Mouse (Mus musculus) cerebellum, adult 9-11 months (tissue): Measurements from ENCODE around the gene Aars2.
A peak's percentile ranks its signal among the peaks of the same experiment; 100 is the strongest.

Source experiments
- DNase-seq: peaks from one replicate; pipeline ENCODE4 v3.0.0; 2022

The Aars2 gene

GRCm38 (mm10) chr17:45544001-45544872 is 37.6 kb downstream of the Aars2 start:
- peak; percentile 78 for DNase-seq

- DNase-seq = peak; percentile 73
Observed at GRCm38 (mm10) chr17:45544873-45545277, 38.2 kb downstream of the Aars2 start.

DNA sequence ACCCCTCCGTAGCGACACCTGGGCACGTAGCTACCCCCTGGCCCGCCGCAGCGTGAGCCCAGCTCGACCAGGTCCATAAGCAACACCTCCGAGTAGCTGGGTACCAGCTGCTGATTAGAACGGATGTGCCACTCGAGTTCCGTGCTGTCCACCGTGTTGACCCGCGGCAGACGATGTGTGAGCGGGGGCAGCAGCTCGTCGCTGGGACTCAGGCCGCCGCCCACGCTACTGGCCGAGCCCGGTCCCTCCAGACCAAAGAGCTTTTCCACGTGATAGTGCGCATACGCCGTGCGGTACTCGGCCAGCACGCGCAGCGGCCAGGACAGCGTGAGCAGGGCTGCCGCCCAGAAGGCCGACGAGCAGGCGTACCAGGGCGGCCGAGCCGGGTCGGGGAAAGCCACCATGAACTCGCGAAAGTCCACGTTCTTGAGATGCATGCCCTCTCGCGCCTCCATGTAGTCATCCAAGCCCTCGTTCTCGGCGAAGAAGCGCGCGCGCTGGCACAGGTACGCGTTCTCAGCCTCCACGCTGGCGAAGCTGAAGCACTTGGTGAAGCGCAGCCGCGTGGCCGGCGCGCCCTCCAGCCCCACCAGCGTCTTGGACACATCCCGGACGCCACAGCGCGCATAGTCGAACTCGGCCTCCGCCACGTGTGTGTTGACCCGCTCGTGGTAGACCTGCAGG is 38.8 kb downstream of the Aars2 start:
- peak; percentile 69 for DNase-seq

DNA sequence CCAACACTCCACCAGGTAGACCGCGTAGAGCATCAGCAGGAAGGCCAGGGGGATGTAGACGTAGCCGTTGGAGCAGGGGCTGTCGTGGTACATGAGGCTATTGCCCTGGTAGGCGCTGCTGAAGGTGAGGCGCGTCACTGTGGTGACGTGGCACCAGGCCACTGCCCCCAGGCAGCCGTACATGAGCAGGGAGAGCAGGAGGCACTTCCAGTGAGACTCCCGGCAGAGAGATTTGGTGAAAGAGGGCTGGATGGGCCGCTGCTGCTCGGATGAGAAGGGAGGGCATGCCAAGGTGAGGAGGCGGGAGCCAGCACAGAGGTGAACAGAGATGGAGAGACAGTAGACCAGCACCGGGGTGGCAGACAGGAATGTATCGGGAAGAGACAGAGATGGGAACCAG is 40.3 kb downstream of the Aars2 start:
- peak; percentile 85 for DNase-seq

- DNase-seq = peak; percentile 74
Observed at GRCm38 (mm10) chr17:45547461-45548190, 41.0 kb downstream of the Aars2 start.

DNA sequence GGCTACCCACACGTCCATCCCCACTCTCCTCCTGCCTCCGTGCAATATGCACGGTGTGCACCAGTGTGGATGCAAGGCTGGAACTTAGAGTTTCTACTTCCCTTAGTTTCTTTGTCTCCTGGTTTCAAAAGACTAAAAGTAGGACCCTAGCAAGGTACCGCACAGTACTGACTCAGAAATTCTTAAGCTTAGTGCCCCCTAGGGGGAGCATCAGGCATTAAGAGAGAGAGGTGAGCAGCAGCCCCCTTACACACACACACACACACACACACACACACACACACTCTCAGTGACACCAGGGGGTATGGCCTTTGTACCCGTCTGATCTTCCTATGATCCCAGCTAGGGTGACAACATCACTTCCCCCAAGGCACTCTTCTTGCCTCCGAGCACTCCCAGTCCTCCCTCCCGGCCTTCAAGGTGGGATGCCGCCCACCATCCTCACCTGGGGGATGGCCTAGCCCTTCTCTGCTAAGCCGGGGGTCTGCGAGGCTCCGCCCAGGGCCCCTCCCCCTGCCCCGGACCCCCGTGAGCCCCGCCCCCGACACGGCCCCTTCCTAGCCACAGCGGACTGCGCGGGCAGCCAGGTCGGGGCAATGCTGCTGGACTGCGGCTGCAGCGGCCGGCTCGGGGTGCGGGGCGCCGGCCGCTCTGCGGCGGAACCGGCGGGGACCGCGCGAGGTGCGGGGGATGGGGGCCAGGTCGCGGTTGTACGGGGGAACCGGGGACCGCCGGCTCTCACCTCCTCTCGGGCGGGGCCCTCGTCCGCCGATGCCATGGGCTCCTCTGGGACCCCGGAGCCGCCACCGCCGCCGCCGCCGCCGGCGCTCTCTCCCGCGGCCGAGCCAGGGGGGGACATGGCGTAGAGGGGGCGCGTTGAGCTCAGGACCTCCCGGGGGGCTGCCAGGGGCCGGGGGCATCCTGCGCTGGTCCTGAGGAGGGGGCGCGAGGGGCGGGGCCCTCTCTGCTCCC is 42.2 kb downstream of the Aars2 start:
- peak; percentile 86 for DNase-seq

- peak; percentile 81 for DNase-seq
Observed at GRCm38 (mm10) chr17:45549617-45550181, 43.1 kb downstream of the Aars2 start, which contains the start of gene Tmem151b. Gene Tmem151b (minus strand): TSS chr17:45549677.

DNA sequence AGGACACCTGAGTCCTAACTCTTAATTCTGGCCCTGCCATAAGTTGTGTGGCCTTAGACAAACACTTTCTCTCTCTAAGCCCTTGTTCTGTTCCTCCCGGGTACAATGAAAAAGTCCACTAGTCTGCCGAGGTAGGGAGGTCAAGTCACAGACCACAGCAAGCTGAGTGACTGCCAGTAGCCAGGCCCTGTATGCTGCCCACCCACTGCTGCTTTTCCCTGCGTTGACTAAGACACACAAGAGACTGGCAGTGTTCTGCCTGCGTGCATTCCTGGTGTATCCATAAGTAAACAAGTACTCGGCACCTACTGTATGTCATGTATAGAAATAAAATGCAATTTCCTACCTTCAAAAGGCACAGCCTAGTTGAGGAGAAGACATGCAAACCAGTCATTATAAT is 43.6 kb downstream of the Aars2 start:
- DNase-seq = peak; percentile 65

GRCm38 (mm10) chr17:45551249-45551796 is 44.7 kb downstream of the Aars2 start:
- DNase-seq = peak; percentile 52

- DNase-seq = peak; percentile 87
Observed at GRCm38 (mm10) chr17:45551816-45552451, 45.3 kb downstream of the Aars2 start.

DNA sequence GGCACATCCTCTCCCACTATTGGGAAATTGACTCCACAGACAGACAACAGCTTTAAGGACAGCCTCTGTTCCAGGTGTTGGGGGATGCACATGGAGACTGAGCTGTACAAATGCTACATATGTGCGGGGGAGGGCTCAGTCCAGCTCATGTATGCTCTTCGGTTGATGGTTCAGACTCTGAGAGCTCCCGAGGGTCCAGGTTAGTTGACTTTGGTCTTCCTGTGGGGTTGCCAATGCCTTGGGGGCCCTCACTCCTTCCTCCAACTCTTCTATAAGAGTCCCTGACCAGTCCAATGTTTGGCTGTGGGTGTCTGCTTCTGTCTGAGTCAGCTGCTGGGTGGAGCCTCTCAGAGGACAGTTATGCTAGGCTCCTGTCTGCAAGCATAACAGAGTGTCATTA is 46.4 kb downstream of the Aars2 start:
- DNase-seq = peak; percentile 50

- DNase-seq = peak; percentile 46
Observed at GRCm38 (mm10) chr17:45554420-45554819, 47.8 kb downstream of the Aars2 start.

DNA sequence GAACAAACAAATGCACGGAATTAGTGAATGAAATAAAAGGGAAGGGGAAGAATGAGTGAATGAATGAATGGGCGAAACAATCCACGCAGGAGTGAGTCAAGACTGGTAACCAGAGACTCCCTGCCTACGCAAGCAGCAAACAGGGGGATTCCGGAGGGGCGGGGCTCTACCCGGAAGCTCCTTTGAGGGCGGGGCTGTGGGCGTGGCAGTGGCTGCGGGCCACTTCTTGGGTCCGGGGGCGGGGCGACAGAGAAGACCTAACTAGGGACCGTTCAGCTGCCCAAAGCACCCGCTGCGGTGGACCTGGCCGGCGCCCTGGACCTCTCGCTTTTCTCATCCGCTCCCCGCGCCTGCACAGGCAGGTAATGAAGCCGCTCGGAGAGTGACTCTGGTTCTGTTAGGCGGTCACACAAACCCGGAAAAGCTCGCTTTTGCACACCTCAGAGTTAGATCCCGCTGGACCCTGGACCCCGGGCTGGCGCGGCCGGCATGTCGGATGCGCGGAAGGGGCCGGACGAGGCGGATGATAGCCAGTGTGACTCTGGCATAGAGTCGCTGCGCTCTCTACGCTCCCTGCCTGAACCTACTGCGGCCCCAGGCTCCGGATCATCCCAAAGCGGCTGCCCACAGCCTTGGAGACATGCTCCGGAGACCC is 48.9 kb downstream of the Aars2 start, which contains the start of gene Nfkbie:
Gene Nfkbie (plus strand): TSS at position 252 of the 655 bp plus-strand sequence.
- peak; percentile 93 for DNase-seq

DNA sequence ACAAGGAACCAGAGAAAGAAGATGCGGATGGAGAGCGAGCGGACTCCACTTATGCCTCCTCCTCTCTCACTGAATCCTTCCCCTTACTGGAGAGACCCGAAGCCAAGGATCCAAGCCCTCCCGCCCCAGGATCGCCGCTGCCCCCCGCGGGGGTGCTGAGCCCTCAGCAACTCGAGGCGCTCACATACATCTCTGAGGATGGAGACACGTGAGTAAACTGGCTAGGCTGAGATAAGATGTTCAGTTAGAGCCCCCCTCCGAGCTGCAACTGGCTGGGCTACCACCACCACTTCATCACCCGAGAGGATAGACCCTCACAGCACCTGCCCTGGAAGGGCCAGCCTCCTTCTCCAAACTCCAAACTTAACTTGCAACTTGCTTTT is 49.5 kb downstream of the Aars2 start:
- peak; percentile 57 for DNase-seq

GRCm38 (mm10) chr17:45556514-45557245 is 50.0 kb downstream of the Aars2 start:
- no peak for DNase-seq

GRCm38 (mm10) chr17:45557246-45557824 is 50.7 kb downstream of the Aars2 start:
- DNase-seq = peak; percentile 47

GRCm38 (mm10) chr17:45557998-45558862 is 51.6 kb downstream of the Aars2 start:
- DNase-seq = peak; percentile 58
